Mouse (Mus musculus) E14TG2a.4 (cell line): ENCODE data around the gene Ryr1.

Experiments
- CTCF ChIP-seq: conservative IDR thresholded peaks from 2 replicates; pipeline ENCODE4 v1.5.1; 2014; ENCODE audit warnings: low read length
- NANOG ChIP-seq: IDR thresholded peaks from 2 replicates; pipeline ENCODE4 v1.6.1; 2014; ENCODE audit warnings: borderline replicate concordance, low read length, mixed read lengths
- POU5F1 ChIP-seq: IDR thresholded peaks from 2 replicates; pipeline ENCODE4 v1.6.1; 2014; ENCODE audit warnings: low read length, borderline replicate concordance

DNA sequence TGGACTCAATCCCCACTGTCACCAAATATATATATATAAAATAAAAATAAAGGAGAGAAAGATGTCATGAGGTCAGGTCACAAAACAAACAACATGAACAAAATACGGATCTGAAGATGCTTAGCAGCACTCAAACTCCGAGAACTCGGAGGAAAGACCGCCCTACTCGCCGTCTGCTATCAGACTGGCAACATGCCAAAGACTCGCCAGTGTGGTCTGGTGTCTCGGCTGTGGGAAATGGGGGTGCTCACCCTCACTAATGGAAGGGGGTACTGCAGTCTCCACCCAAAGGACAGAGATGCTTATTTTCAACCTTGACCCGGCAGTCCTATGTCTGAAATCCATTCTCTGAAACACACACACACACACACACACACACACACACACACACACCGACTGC lies 93.3 kb downstream of the Ryr1 start:
- TF ChIP-seq CTCF, result no peak
- no peak for TF ChIP-seq POU5F1
- no peak for TF ChIP-seq NANOG
